Mouse (Mus musculus) ES-E14 (cell line): ENCODE measurements at regions not wholly inside any gene's neighbourhood (a gene's known extent, or its start where the extent isn't known, plus 50 kb on each side); places are given as distances from the start of the nearest gene placed in this dataset.

ENCODE experiments used
- HCFC1 ChIP-seq: IDR thresholded peaks from 2 replicates; pipeline ENCODE4 v1.6.1; 2012; ENCODE audit warnings: low read length, inconsistent platforms, borderline replicate concordance; ENCODE audit not compliant: insufficient read depth
- MAFK ChIP-seq: IDR thresholded peaks from 2 replicates; pipeline ENCODE4 v1.6.1; 2014; ENCODE audit warnings: mild to moderate bottlenecking, low read depth, low read length, inconsistent platforms; ENCODE audit not compliant: insufficient read depth
- ZC3H11A ChIP-seq: IDR thresholded peaks from 2 replicates; pipeline ENCODE4 v1.6.1; 2012; ENCODE audit warnings: low read depth, mild to moderate bottlenecking, inconsistent platforms, low read length, borderline replicate concordance
- ZNF384 ChIP-seq: IDR thresholded peaks from 2 replicates; pipeline ENCODE4 v1.6.1; 2012; ENCODE audit warnings: low read depth, low read length, inconsistent platforms

DNA sequence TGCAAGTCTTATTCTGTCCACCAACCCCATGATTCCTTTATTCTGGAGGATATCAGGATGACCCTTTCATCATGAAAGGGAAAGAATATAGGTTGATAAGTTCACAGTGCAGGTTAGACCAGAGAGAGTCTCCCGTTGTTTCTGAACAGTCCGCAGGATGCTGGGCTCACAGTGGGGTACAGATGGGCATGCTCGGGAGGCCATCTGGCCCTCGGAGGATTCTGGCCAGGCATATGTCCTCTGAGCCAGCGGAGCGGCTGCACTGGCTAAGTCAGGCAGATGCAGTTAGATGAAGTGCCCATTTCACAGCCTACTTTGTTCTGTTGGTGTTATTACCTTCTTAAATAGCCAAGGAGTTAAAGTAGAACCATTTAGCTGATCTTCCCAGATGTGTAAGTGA is 135.3 kb upstream of the Tas2r119 start:
- TF ChIP-seq MAFK (no peak), ZNF384 (no peak), HCFC1 (no peak), ZC3H11A (no peak)
